Mouse (Mus musculus) ovary, postnatal 36 days (tissue): ENCODE results near the gene Ybx1.
"Not testable (repeated sequence)": the region's sequence is repeated elsewhere in the genome, so short reads cannot be mapped to it uniquely, and the experiment has no call there.

ENCODE experiments used
- DNase-seq: peaks from one replicate; pipeline ENCODE4 v3.0.0; 2022; ENCODE audit warnings: low spot score, mixed read lengths

Ybx1 gene

GRCm38 (mm10) chr4:119294415-119295133, at the start of gene Ybx1:
Gene Ybx1 (minus strand): TSS chr4:119294604.
- peak; percentile 99 for DNase-seq

GRCm38 (mm10) chr4:119338861-119339361, 44.5 kb upstream of the Ybx1 start:
- DNase-seq = peak; percentile 20

DNA sequence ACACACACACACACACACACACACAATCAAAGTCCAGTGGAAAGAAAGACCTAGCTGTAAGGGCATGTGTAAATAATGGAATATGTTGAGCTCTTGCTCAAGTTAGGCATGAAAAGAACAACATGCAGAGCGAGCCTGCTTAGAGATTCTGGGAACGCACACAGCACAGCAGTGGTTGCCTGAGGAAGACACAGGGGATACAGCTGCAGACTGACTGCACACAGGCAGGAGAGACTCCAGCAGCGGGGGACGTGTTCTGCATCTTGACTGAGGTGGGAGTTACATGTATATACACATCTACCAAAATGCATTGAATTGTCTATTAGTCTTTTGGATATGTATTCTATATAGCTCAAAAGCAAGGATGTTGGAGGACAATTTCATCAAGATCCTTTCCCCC, 44.0 kb upstream of the Ybx1 start:
- DNase-seq = no peak

- DNase-seq = no peak
These were observed 39.1 kb upstream of the Ybx1 start for GRCm38 (mm10) chr4:119333487-119333886.

DNA sequence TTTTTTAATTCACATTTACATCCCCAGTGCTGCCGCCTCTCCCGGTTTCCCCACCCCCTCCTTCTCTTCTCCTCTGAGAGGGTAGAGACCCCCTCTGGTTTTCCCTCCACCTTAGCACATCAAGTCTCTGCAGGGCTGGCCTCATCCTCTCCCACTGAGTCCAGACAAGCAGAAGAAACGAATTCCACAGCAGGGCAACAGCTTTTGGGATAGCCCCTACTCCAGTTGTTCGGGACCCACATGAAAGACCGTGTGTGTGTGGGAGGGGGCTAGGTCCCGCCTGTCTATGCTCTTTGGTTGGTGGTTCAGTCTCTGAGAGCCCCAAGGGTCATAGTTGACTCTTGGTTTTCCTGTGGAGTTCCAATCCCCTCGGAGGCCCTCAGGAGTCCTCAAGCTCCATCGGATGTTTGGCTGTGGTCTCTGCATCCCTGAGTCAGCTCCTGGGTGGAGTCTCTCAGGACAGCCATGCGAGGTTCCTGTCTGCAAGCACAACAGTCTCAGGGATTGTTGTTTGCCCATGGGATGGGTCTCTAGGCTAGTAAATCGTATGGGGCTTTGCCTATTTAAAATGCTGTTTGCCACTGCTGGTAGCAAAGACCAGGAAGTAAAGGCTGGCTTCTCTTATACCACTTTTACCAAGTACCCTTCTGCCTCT, 26.6 kb upstream of the Ybx1 start:
- DNase-seq = no peak

DNA sequence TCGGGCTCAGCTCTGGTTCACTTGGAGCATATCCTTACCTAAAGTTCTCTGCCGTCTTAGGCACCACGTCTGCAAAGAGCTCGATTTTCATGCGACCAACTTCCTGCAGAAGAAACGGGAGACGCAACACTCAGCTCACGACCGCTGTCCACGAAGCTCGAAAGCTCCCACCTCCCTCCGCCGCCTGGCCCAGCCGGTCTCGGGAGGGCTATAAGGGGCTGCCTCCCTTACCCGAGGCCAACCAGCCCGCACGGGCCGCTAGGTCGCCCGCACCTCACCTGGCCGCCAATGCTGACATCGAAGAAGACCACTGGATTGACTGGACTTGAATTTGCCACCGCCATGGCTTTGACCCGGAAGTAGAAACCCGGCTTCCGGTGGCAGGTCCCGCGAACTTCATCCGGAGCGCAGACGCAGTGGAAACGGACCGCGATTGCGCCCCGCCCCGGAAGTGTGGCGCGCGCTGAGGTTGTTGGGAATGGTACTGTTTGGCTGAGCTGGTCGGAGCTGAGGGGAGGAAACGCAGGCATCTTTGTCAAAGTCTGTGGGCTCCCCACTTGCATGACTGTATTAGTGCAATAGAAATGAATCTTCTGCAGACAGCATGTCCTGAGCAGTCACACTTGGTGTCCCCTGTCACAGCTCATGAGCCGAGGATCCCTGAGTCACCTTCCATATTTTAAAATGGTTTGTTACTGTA, 25.9 kb upstream of the Ybx1 start, which contains the start of gene Ppih:
Gene Ppih, minus strand, starts transcription at position 416 of the 700 bp plus-strand sequence.
- DNase-seq = peak; percentile 94

- DNase-seq = no peak
These were observed 19.4 kb upstream of the Ybx1 start for GRCm38 (mm10) chr4:119313756-119314155.

GRCm38 (mm10) chr4:119305418-119305817, 11.0 kb upstream of the Ybx1 start:
- DNase-seq = no peak

DNA sequence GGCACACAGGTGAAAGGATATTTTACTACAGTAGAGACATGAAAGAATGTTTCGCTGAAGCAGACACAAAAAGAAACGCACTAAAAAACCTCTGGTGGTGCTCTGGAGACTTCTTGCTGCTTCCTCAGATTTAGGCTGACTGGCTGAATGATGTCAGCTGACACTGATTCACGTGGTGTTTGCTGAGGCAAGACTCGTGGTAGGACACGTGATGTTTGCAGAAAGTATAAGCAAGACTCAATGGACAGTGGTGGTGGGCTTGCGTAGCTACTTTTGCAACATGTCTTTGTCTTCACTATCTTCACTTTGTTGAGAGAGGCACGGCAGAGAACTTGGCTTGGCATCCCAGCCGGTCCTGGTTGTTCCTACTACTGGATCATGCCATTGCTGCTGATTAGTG, 8.9 kb upstream of the Ybx1 start:
- DNase-seq = no peak

DNA sequence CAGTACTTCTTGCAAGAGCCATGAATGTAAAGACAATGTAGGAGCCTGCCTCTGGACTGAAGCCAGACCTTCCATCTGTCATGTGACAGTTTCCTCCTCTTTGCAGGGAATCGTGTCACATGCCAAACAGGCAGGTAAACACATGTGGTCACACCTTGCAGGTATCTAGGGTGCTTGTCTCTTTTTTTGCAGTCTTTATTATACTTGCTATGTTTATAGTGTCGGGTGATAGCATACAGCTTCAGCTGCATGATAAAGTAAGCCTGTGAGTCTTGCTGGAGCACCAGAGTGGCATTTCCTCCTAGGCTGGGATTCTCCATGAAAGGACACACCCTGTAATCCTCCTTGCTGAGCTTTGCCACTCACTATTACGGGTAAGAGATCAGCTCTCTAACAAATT, 7.4 kb upstream of the Ybx1 start:
- DNase-seq = no peak

- DNase-seq = no peak
These were observed 6.4 kb upstream of the Ybx1 start for GRCm38 (mm10) chr4:119300761-119301160.

DNA sequence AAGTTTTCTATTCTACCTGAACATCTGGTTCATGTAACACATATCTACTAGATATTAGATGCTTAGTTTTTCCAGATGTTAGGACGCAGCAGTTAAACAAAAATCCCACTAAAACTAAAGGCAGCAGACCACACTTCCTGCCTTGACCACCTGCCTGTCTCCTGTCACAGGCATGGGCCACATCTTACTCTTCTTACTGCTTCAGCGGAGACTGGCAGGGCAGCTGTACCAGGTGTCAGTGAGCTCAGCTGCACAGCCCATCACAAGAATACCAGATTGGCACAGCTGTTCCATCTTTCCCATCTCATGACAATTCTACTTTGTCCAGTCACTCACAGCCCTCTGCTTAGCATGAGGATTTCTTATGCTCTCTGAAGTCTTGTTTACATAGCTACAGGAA, 3.0 kb upstream of the Ybx1 start:
- DNase-seq = no peak

DNA sequence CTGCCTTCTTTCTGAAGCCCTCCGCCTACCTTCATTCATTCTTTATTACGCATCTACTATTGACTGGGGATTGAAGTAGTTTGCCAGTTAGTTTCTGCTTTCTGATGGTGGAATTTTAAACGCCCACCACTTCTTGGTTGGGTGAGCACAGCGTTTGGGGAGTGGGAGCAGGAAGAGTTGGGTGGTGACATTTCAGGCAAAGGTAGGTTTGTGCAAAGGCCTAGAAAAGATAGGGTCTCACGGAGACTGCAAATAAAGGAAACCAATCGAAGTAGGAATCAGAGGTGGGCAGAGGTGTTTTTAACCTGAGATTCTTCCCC, 690 bp upstream of the Ybx1 start:
- no peak for DNase-seq

DNA sequence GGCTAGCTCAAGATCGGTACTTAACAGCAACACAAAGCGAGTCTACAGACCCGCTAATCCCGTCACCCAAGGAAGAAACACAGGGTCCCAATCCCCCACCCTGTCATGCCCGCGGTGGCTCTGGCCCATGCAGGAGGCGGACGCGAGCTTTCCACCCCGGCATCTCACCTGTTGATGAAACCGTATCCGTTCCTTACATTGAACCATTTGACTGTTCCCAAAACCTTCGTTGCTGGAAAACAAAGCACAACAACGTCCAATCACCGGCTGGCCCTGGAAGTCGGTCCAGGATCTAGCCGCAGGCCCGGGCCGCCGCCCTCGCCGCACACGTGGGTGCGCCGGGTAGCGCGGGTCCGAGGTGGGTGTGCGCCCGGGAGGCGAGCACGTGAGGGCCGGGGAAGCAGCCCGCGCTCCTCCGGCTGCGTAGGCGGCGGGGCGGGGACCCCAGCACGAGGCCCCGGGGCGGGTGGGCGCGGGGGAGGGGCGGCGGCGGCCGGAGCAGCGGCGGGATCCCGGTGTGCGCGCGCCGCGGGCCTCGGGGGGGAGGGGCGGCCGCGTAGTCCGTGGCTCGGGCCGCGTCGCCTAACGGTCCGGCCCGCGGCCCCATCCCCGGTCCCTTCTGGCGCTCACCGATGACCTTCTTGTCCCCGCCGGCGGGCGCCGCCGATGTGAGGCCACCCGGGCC, 688 bp downstream of the Ybx1 start:
- no peak for DNase-seq

DNA sequence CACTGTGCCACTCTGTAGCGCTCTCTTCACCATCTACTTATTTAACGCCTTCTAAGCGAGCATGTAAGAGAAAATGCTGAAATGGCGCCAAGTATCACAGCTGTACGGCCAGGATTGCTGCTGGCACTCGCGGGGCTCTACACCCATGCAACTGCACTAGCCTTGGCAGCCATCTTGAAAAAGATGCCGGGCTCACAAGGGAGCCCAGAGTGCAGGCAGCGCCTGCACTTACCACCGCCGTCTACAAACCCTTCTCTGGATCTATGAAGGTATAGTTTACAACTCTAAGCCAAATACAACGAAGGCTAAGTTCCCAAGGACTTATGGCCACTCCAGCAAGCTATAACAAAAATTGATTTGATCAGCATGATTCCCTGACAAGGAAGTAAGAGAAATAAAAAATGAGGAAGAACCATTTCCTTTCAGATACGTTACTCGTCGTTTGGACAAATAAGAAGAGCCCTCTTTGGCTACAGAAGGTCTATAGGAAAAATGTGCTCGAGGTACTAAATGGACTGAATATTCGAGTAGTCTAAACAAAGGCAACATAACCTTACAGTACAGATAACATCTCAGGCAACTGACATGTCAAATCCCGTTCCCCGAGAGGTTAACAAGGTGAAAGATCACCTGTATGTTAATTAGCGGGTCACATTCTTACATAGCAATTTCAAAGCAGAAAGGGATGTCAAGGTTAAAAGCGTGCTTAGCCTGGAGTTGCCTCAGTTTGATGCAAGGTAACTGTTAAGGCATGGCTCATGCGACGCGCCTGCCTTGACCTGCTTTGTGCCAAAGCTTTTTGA, 1.4 kb downstream of the Ybx1 start:
- DNase-seq = peak; percentile 43

- no peak for DNase-seq
These were observed 2.5 kb downstream of the Ybx1 start for GRCm38 (mm10) chr4:119291921-119292320.

- DNase-seq = no peak
These were observed 9.1 kb downstream of the Ybx1 start for GRCm38 (mm10) chr4:119285336-119285735.

- no peak for DNase-seq
These were observed 9.5 kb downstream of the Ybx1 start for GRCm38 (mm10) chr4:119284861-119285260.

GRCm38 (mm10) chr4:119278784-119279183, 15.6 kb downstream of the Ybx1 start:
- not testable (repeated sequence) for DNase-seq

GRCm38 (mm10) chr4:119275726-119276125, 18.7 kb downstream of the Ybx1 start:
- no peak for DNase-seq

- DNase-seq = no peak
These were observed 19.2 kb downstream of the Ybx1 start for GRCm38 (mm10) chr4:119275226-119275625.

DNA sequence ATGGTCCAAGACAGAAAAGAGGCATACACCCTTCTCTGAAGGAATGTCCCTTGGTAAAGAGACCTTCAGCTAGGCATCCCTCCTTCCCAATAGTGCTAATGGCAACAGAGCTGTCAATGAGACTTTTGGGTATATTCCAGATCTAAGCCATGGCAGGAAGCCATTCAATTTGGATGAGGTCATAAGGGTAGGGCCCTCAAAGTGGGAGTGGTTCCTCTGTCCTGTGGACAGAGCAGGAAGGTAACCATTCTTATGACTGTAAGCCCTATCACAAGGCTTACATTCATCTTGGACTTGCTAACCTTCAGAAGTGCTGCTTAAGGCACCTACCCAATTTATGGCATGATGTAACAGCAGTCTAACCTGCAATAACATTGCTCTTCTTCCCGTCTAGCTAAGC, 19.8 kb downstream of the Ybx1 start:
- DNase-seq = no peak
